Mouse (Mus musculus): ENCODE results near the gene Abhd14b.

DNA sequence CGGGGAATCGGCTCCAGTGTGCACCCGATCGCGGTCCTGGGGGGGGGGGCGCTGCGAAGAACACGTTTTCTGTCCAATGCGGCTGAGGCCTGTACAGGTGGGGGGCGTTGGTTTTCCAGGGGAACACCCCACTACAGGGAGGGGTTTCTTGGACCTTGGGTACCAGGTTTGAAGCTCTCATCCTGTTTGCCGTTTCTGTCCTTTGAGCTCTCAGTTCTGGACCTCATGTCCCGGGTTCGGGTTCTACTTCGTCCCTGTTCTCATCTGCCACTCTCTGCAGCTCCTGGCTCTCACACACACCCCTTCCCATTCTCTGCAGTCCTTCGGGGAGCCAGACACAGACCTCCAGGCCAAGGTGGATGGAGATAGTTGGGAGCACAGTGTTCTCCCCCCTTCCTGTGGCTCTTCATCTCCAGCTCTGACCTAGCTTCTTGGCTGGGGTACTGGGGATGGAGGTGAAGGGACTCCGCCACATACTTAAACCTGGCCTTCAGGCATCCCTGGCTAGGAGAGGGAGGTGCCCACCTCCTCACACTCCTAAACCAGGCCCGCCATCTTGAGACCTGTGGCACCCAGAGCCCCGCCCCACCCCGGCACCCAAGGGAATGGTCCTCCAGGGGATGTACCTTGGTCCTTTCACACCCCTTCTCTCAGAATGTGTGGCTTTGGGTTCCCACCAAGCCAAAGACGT, 7.0 kb downstream of the Abhd14b start:
- TF ChIP-seq MAFK (IDR thresholded peaks at IDR 0.05; ENCODE audit: insufficient read depth, low read depth, low read length) (no peak), HCFC1 (IDR thresholded peaks at IDR 0.05; ENCODE audit: borderline replicate concordance, insufficient read depth, low read length) (no peak), ZC3H11A (IDR thresholded peaks at IDR 0.05; ENCODE audit: borderline replicate concordance, low read depth, low read length) (no peak), CHD2 (IDR thresholded peaks at IDR 0.05; ENCODE audit: low read depth, low read length) (no peak), ZNF384 (IDR thresholded peaks at IDR 0.05; ENCODE audit: low read depth, low read length) (no peak)
